Mouse (Mus musculus): ENCODE data around the gene 1700023F06Rik.

DNA sequence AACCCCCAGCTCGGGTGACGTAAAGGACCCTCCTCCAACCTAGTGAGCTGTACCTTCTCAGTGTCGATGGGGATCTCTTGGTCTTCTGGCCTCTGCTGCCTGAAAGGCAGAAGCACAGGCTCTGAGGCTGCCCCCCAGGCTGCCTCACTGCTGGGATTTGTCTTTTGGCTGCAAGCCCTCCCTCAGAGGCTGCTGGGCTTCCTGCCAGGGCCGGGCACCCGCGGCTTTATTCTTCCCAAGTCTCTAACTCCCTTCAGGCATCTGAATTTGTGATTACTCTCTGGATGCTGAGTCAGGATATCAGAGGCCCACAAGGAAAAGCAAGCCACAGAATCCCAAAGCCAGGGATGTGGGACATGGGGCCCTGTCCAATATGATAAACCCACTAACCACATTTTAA is 6.7 kb downstream of the 1700023F06Rik start:
- TF ChIP-seq POLR2A (IDR thresholded peaks at IDR 0.05; ENCODE audit: extremely low read depth, insufficient read depth, low read length) = no peak
- no peak for TF ChIP-seq CTCF (IDR thresholded peaks at IDR 0.05; ENCODE audit: low read depth, low read length)
